Mouse (Mus musculus) intestine, postnatal 0 days (tissue): ENCODE data around the gene Eif1ad. TPM values are rescaled to one million over a fixed set of nuclear protein-coding genes. Genes with fewer than 3 reads are reported as not detected.

Experiments used
- ATAC-seq: fragments of 200-750 bp; cut with Nextera tagmentation; 2 replicates; pipeline ENCODE4 v1.8.0; 2017; ENCODE audit warnings: mild to moderate bottlenecking, moderate TSS enrichment, moderate library complexity
- H3K27ac ChIP-seq: fragments of 300-500 bp; sonication (generic); 2 replicates; pipeline ENCODE4 v1.5.1; 2014; ENCODE audit warnings: mild to moderate bottlenecking, low read depth, low read length, moderate library complexity
- H3K27me3 ChIP-seq: fragments of 300-500 bp; sonication (generic); replicated peaks from 2 replicates; pipeline ENCODE4 v1.6.1; 2014; ENCODE audit warnings: low read length, mixed read lengths; ENCODE audit not compliant: control insufficient read depth, insufficient read depth
- H3K36me3 ChIP-seq: fragments of 300-500 bp; sonication (generic); 2 replicates; pipeline ENCODE4 v1.6.1; 2014; ENCODE audit warnings: mild to moderate bottlenecking, moderate library complexity; ENCODE audit not compliant: control insufficient read depth, insufficient read depth
- H3K4me1 ChIP-seq: fragments of 300-500 bp; sonication (generic); replicated peaks from 2 replicates; pipeline ENCODE4 v1.6.1; 2014; ENCODE audit warnings: antibody characterized with exemption, low read length, mixed read lengths; ENCODE audit not compliant: control insufficient read depth, insufficient read depth
- H3K4me2 ChIP-seq: fragments of 300-500 bp; sonication (generic); replicated peaks from 2 replicates; pipeline ENCODE4 v1.6.1; 2014; ENCODE audit warnings: low read depth, mild to moderate bottlenecking, moderate library complexity
- H3K4me3 ChIP-seq: fragments of 300-500 bp; sonication (generic); 2 replicates; pipeline ENCODE4 v1.5.1; 2014; ENCODE audit warnings: low read depth, low read length
- H3K9ac ChIP-seq: fragments of 300-500 bp; sonication (generic); 2 replicates; pipeline ENCODE4 v1.6.1; 2014; ENCODE audit warnings: mild to moderate bottlenecking, low read depth, low read length
- H3K9me3 ChIP-seq: fragments of 300-500 bp; sonication (generic); 2 replicates; pipeline ENCODE4 v1.6.1; 2016; ENCODE audit warnings: mixed run types; ENCODE audit not compliant: control insufficient read depth
- CTCF ChIP-seq: sonication (generic); IDR thresholded peaks from 2 replicates; pipeline ENCODE4 v1.5.1; 2016; ENCODE audit warnings: low read depth, mild to moderate bottlenecking, control low read depth, antibody characterized with exemption, moderate library complexity
- WGBS: fragments of 180-500 bp; shearing (Covaris S2); extraction: QIAGEN DNeasy Blood & Tissue Kit; methylation state at CpG from one replicate; pipeline ENCODE4 v1.1.7; 2014; 5-methylcytosine and 5-hydroxymethylcytosine counted together
- polyA plus RNA-seq: library from polyadenylated mRNA; unstranded; fragments of >200 nt; fragmentation: Nextera tagmentation; extraction: Ambion mirVana; gene quantifications from 2 replicates; pipeline ENCODE4 v1.2.1, GENCODE M21; 2015

Gene Eif1ad
- polyA plus RNA-seq, 1 experiment from 2014 or later: 81.2 TPM

- peaks cover 43% of the 10 kb centered on the region for H3K36me3 ChIP-seq
- peaks cover 4% of the 10 kb centered on the region; the same call in 1 of the 2 replicates for H3K4me1 ChIP-seq
- H3K4me3 ChIP-seq: no peak overlapping the region
- H3K27ac ChIP-seq: no peak overlapping the region
- ATAC-seq: no peak
- WGBS: 88% methylated on average over 3 of the region's 3 CpGs
- H3K27me3 ChIP-seq: no peaks in the 10 kb centered on the region
- no peak overlapping the region for H3K9ac ChIP-seq
- H3K4me2 ChIP-seq: no peak overlapping the region
- peak; percentile 66 for TF ChIP-seq CTCF
- no peaks in the 10 kb centered on the region for H3K9me3 ChIP-seq
Observed at GRCm38 (mm10) chr19:5370932-5371331, 4.4 kb downstream of the Eif1ad start.

- Histone ChIP-seq H3K4me3 (no peak overlapping the region), H3K9me3 (no peaks in the 10 kb centered on the region), H3K4me2 (no peak overlapping the region), H3K27ac (no peak overlapping the region), H3K27me3 (no peaks in the 10 kb centered on the region), H3K36me3 (peaks cover 44% of the 10 kb centered on the region), H3K4me1 (peaks cover 4% of the 10 kb centered on the region; the same call in 1 of the 2 replicates), H3K9ac (no peak overlapping the region)
- TF ChIP-seq CTCF: no peak
- 94% methylated on average over 7 of the region's 7 CpGs for WGBS
- ATAC-seq: no peak
Observed at GRCm38 (mm10) chr19:5372724-5373123, 6.2 kb downstream of the Eif1ad start.

GRCm38 (mm10) chr19:5374177-5374576, 7.6 kb downstream of the Eif1ad start:
- 0 out of 2 replicates have a peak overlapping the region, but pooled peaks have one; percentile 31 for H3K9ac ChIP-seq
- WGBS: 51% methylated on average over 4 of the region's 4 CpGs
- H3K4me3 ChIP-seq: no peak overlapping the region
- peak; percentile 89 for ATAC-seq
- TF ChIP-seq CTCF: no peak
- no peaks in the 10 kb centered on the region for H3K9me3 ChIP-seq
- no peak overlapping the region for H3K4me2 ChIP-seq
- no peaks in the 10 kb centered on the region; the same call in 1 of the 2 replicates for H3K4me1 ChIP-seq
- peak overlapping the region; percentile 95 for H3K27ac ChIP-seq
- no peaks in the 10 kb centered on the region for H3K27me3 ChIP-seq
- peaks cover 44% of the 10 kb centered on the region for H3K36me3 ChIP-seq

GRCm38 (mm10) chr19:5374748-5375147, 8.2 kb downstream of the Eif1ad start:
- TF ChIP-seq CTCF: no peak

GRCm38 (mm10) chr19:5377446-5377845, 10.9 kb downstream of the Eif1ad start:
- Histone ChIP-seq H3K36me3 (peaks cover 50% of the 10 kb centered on the region), H3K27me3 (no peaks in the 10 kb centered on the region), H3K4me1 (no peaks in the 10 kb centered on the region; the same call in 1 of the 2 replicates), H3K4me3 (no peak overlapping the region), H3K9me3 (no peaks in the 10 kb centered on the region), H3K4me2 (no peak overlapping the region), H3K9ac (no peak overlapping the region), H3K27ac (no peak overlapping the region)
- ATAC-seq: no peak
- WGBS: 86% methylated on average over 1 of the region's 1 CpGs
- no peak for TF ChIP-seq CTCF

More at GRCm38 (mm10) chr19:5374748-5375147, 8.2 kb downstream of the Eif1ad start:
- Histone ChIP-seq H3K4me3 (no peak overlapping the region), H3K27ac (peak overlapping the region; percentile 95), H3K36me3 (peaks cover 45% of the 10 kb centered on the region), H3K9ac (0 out of 2 replicates have a peak overlapping the region, but pooled peaks have one; percentile 31), H3K4me2 (no peak overlapping the region), H3K4me1 (no peaks in the 10 kb centered on the region; the same call in 1 of the 2 replicates), H3K27me3 (no peaks in the 10 kb centered on the region), H3K9me3 (no peaks in the 10 kb centered on the region)
- 39% methylated on average over 4 of the region's 4 CpGs for WGBS
- peak; percentile 80 for ATAC-seq

- H3K9ac ChIP-seq: no peak overlapping the region
- ATAC-seq: no peak
- TF ChIP-seq CTCF: no peak
- no peak overlapping the region for H3K4me3 ChIP-seq
- H3K4me1 ChIP-seq: no peaks in the 10 kb centered on the region
- no peaks in the 10 kb centered on the region for H3K9me3 ChIP-seq
- WGBS: 95% methylated on average over 12 of the region's 12 CpGs
- no peak overlapping the region for H3K4me2 ChIP-seq
- peaks cover 73% of the 10 kb centered on the region for H3K36me3 ChIP-seq
- H3K27me3 ChIP-seq: no peaks in the 10 kb centered on the region
- H3K27ac ChIP-seq: no peak overlapping the region
Observed at GRCm38 (mm10) chr19:5383326-5383725, 16.8 kb downstream of the Eif1ad start.
